Mouse (Mus musculus) spleen, adult 2 months (tissue): Measurements from ENCODE around the gene Ankar. TPM values are rescaled to one million over a fixed set of nuclear protein-coding genes. Genes with fewer than 3 reads are reported as not detected.

Experiments
- DNase-seq, 2 experiments: peaks; one replicate each; pipeline versions ENCODE4 v3.0.0 to v3.0.0-alpha.2; 2012 to 2021; ENCODE audit warnings: low spot score in 2 of 2, low read depth in 1 of 2
- H3K27ac ChIP-seq: fragments of 200-500 bp; 2 replicates; pipeline ENCODE4 v1.5.1; 2012; ENCODE audit warnings: low read length, inconsistent platforms; ENCODE audit not compliant: insufficient read depth
- H3K27me3 ChIP-seq: fragments of 200-500 bp; 2 replicates; pipeline ENCODE4 v1.6.1; 2012; ENCODE audit warnings: mild to moderate bottlenecking, moderate library complexity, low read length, inconsistent platforms; ENCODE audit not compliant: control insufficient read depth, insufficient read depth
- H3K36me3 ChIP-seq: fragments of 200-500 bp; 2 replicates; pipeline ENCODE4 v1.6.1; 2012; ENCODE audit warnings: mild to moderate bottlenecking, low read length, inconsistent platforms; ENCODE audit not compliant: control insufficient read depth, insufficient read depth
- H3K4me1 ChIP-seq: fragments of 200-500 bp; 2 replicates; pipeline ENCODE4 v1.6.1; 2011; ENCODE audit warnings: inconsistent platforms; ENCODE audit not compliant: control insufficient read depth, insufficient read depth, insufficient read length
- H3K4me3 ChIP-seq: fragments of 200-500 bp; 2 replicates; pipeline ENCODE4 v1.5.1; 2011; ENCODE audit warnings: mild to moderate bottlenecking, inconsistent platforms; ENCODE audit not compliant: insufficient read depth, insufficient read length; ENCODE audit errors: extremely low read depth
- CTCF ChIP-seq: fragments of 200-500 bp; IDR thresholded peaks from 2 replicates; pipeline ENCODE4 v1.5.1; 2011; ENCODE audit warnings: mild to moderate bottlenecking, inconsistent platforms; ENCODE audit not compliant: insufficient read depth, insufficient read length, insufficient replicate concordance; ENCODE audit errors: extremely low read depth
- POLR2A ChIP-seq: fragments of 200-500 bp; IDR thresholded peaks from 2 replicates; pipeline ENCODE4 v1.6.1; 2011; ENCODE audit warnings: low read depth, low read length, inconsistent platforms
- WGBS: fragments of 180-500 bp; shearing (Covaris S2); methylation state at CpG from one replicate; pipeline ENCODE4 v1.1.7; 2018; 5-methylcytosine and 5-hydroxymethylcytosine counted together
- polyA plus RNA-seq: library from polyadenylated mRNA; depleted of rRNA; stranded (reverse); fragments of >200 nt; gene quantifications from 2 replicates; pipeline ENCODE4 v1.2.3, GENCODE M21; 2012; rRNA removed

The Ankar gene
- polyA plus RNA-seq, 1 experiment: not detected

DNA sequence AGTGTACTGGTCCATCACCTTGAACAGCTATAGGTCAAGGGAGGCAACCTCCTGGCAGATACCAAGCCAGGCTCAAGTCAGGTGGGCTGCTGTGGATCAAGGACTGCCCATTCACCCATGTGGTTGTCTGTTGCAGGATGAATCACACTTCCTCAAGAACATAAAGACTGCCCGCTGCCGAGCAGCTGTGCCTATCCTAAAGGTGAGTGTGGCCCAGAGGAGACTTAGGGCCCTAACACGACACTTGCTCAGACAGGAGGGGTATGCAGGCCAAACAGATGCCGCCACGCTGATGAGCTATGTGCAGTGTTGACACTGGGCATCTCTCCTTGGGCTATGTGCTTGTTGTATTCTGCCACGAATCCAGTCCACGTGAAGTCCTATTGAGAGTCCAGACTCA, 99.1 kb downstream of the Ankar start:
- Histone ChIP-seq H3K36me3 (peaks cover 25% of the 10 kb centered on the region), H3K4me1 (no peaks in the 10 kb centered on the region), H3K27me3 (no peaks in the 10 kb centered on the region), H3K4me3 (no peak overlapping the region), H3K27ac (no peak overlapping the region)
- 98% methylated on average over 7 of the region's 7 CpGs for WGBS
- DNase-seq: no peak
- TF ChIP-seq CTCF: no peak
- no peak for TF ChIP-seq POLR2A

DNA sequence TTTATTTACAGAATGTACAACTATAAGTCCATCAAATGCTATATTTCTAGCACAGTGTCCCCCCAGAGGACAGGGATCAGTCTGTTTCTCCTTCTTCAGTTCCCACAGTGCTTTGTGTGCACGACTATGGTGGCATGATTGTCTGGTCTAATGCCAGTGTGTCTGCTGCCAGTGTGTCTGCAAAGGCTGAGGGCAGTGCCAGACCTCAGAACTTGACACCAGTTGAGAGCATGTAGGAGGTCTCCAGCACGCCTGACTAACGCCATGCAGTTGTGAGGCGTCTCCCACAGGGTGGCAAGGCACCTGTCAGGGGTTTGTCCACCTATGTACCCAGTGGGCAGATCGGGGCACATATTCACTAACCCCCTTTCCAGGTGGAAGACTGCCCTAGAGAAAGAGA, 99.6 kb downstream of the Ankar start:
- Histone ChIP-seq H3K36me3 (peaks cover 28% of the 10 kb centered on the region), H3K4me3 (no peak overlapping the region), H3K27me3 (no peaks in the 10 kb centered on the region), H3K27ac (no peak overlapping the region), H3K4me1 (no peaks in the 10 kb centered on the region)
- WGBS: 97% methylated on average over 5 of the region's 5 CpGs
- no peak for DNase-seq
- no peak for TF ChIP-seq POLR2A
- no peak for TF ChIP-seq CTCF

DNA sequence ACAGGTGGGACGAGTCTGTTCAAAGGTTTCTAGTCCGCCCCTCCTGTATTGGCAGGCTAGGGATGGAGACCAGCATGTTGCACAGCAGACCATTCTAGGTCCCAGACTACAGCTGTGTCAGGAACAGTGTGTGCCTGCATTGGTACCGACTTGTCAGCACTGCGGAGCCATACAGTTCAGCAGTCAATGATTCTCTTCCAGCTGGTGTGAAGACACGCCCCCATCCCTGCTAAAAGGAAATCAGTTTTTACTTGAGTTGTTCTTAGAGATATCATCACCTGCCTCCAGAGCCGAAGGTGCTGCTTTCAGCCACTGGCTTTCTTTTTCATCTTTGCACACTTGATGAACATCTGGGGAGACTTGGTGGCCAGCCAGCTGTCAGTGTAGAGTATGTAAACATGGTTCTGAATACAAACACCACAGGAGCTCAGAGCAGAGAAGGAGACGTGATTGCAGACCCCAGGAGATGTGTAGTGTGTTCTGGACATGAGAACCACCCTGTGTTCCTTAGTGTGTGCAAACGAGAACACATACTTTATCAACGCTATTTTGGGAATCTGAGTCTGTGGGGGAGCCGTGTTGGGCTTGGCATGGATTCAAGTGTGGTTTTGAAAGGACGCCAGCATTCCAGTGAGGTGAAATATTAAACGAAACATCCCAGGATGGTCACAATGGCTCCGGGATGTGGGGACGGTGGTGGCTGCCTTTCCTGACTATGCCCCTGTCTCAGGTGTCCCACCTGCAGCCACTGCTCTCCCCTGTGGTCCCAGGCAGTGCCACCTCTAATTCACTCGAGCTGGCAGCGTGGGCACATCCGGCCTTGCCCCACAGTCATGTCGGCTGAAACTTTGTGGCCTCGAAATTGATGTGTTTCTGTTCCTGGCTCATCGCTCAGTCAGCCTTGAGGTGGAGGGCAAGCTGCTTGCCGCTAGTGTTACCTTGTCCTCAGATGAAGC, 101.0 kb downstream of the Ankar start:
- TF ChIP-seq POLR2A (no peak), CTCF (no peak)
- no peak for DNase-seq
- Histone ChIP-seq H3K36me3 (peaks cover 27% of the 10 kb centered on the region), H3K4me1 (no peaks in the 10 kb centered on the region), H3K4me3 (no peak overlapping the region), H3K27ac (no peak overlapping the region), H3K27me3 (no peaks in the 10 kb centered on the region)
- WGBS: 82% methylated on average over 21 of the region's 21 CpGs

DNA sequence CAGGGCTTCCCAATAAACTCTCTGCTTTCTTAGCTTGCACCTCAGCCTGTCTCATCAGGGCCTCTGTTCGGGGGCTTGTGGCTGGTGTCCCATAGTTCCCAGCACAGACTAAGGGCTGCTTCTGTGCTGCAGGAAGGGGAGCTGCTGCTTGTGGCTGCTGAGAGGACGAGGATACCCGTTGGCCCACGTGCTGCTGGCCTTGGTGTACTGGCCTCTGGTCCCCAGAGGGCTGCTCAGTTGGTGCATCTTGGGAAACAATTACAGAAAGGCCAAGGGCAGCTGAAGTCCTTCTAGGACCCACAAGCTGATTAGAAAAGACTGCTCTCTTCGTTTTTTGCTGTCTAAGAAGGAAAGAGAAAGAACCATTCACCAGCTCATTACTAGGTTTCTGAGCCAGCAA, 104.1 kb downstream of the Ankar start:
- Histone ChIP-seq H3K4me1 (no peaks in the 10 kb centered on the region), H3K4me3 (no peak overlapping the region), H3K27ac (no peak overlapping the region), H3K36me3 (peaks cover 33% of the 10 kb centered on the region), H3K27me3 (no peaks in the 10 kb centered on the region)
- 87% methylated on average over 5 of the region's 5 CpGs for WGBS
- DNase-seq: no peak
- TF ChIP-seq POLR2A (no peak), CTCF (no peak)

DNA sequence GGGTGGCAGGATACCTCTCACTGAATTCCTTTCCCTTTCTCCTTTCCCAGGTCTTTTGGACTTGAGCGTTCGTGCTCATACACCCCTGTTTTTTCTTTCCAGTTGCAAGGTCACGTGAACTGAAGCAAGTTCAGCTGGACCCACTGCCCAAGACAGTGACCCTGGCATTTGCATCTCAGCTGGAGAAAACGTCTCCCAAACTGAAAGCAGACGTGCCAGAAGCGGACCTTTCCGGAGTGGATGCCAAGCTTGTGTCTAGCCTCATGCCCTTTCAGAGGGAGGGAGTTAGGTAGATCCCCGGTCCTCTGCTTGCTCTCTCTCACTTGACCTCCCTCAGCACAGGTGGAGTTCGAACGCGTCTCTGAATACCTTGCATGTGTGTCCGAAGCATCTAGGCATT, 104.7 kb downstream of the Ankar start:
- DNase-seq: no peak
- Histone ChIP-seq H3K27me3 (no peaks in the 10 kb centered on the region), H3K4me1 (no peaks in the 10 kb centered on the region), H3K27ac (no peak overlapping the region), H3K4me3 (no peak overlapping the region), H3K36me3 (peaks cover 36% of the 10 kb centered on the region)
- TF ChIP-seq POLR2A: no peak
- TF ChIP-seq CTCF: no peak
- 95% methylated on average over 12 of the region's 12 CpGs for WGBS

DNA sequence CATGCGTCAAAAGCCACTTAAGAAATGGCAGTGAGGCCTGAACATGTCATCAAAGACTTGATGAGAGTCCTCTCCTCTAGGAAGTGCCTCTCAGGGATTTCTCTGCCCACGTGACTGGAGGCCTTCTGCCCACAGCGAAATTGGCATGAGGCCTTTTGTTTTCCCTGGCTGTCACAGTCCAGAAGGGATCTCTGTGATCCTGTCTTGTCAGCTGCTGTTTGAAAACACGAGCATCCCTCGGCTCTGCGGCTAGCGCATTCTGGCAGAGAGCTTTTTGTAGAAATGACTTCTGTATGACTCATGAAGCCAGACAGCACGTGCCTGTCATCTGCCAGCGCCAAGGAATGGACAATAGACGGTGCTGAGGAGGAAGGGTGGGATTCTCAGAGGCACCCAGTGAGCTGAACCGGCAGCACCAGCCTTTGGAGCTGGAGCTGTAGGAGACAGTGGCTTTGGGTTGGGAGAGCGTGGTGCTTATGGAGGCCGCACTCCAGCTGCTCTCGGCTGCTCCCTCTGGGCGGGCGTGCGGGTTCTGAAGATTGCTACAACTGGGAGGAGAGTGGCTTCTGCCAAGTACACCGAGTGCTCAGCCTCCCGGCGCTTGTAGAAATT, 106.9 kb downstream of the Ankar start:
- TF ChIP-seq CTCF: no peak
- no peak for TF ChIP-seq POLR2A
- Histone ChIP-seq H3K4me3 (no peak overlapping the region), H3K27me3 (no peaks in the 10 kb centered on the region), H3K4me1 (no peaks in the 10 kb centered on the region), H3K36me3 (peaks cover 36% of the 10 kb centered on the region), H3K27ac (no peak overlapping the region)
- WGBS: 92% methylated on average over 20 of the region's 20 CpGs
- DNase-seq: no peak

Other genes with a start within 250 kb of the Ankar start
- 0.06 TPM in 2 replicates for gene March4, start 163.6 kb downstream of the Ankar start, polyA plus RNA-seq
- gene Smarcal1, start 117.3 kb downstream of the Ankar start, polyA plus RNA-seq: 23.1 and 24.6 TPM in 2 replicates
- gene Rpl37a, start 10.7 kb upstream of the Ankar start, polyA plus RNA-seq: 577 and 700 TPM in 2 replicates
- gene Igfbp2, start 123.9 kb upstream of the Ankar start, polyA plus RNA-seq: 7.5 and 22.8 TPM in 2 replicates
- gene Igfbp5, start 174.3 kb upstream of the Ankar start, polyA plus RNA-seq: 8.8 and 10.7 TPM in 2 replicates